Mouse (Mus musculus) bone marrow, adult 2 months (tissue): ENCODE data around the gene Rptor.

Experiments used
- CTCF ChIP-seq: fragments of 200-500 bp; IDR thresholded peaks from 2 replicates; pipeline ENCODE4 v1.5.1; 2011; ENCODE audit warnings: low read length, control low read depth; ENCODE audit not compliant: control insufficient read depth, insufficient read depth
- POLR2A ChIP-seq: fragments of 200-500 bp; IDR thresholded peaks from 2 replicates; pipeline ENCODE4 v1.6.1; 2011; ENCODE audit warnings: low read depth, mild to moderate bottlenecking, control low read depth, low read length, borderline replicate concordance; ENCODE audit not compliant: control insufficient read depth

DNA sequence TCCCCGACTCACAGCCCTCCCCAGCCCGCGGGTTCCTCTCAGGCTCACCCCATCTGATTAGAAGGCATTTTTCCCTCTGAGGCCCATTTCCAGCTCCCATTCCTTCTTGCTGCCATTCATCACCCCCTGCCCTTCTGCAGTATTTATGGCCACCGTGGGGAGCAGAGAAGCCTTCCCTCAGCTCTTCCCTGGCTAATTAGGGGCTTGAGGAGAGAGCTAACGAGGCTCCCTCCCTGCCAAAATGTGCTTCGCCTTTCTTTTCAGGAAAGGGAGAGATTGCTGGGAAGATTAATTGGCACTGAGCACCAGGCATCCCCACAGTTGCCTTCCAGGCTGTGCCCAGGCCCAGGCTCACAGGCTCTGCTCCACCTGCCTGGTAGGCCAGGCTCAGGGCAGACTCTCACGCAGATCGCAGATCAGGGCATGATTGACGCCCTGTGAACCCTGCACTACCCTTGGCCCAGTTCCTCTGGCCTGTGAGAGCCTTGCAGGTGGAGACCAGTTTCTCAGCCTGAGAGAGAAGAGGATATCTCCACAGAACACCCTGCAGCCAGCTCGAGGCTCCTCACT, 291.0 kb downstream of the Rptor start:
- TF ChIP-seq CTCF (no peak), POLR2A (no peak)
